Mouse (Mus musculus) thymus, adult 2 months (tissue): ENCODE data around the gene Itpr1.

Source experiments
- CTCF ChIP-seq: fragments of 200-500 bp; IDR thresholded peaks from 2 replicates; pipeline ENCODE4 v1.5.1; 2012; ENCODE audit warnings: mild to moderate bottlenecking, control low read depth, low read length, moderate library complexity, borderline replicate concordance; ENCODE audit not compliant: control insufficient read depth, poor library complexity, insufficient read depth; ENCODE audit errors: extremely low read depth
- POLR2A ChIP-seq: fragments of 200-500 bp; IDR thresholded peaks from 2 replicates; pipeline ENCODE4 v1.6.1; 2012; ENCODE audit warnings: mild to moderate bottlenecking, low read length, control low read depth, moderate library complexity; ENCODE audit not compliant: control insufficient read depth, poor library complexity, insufficient read depth; ENCODE audit errors: extremely low read depth

DNA sequence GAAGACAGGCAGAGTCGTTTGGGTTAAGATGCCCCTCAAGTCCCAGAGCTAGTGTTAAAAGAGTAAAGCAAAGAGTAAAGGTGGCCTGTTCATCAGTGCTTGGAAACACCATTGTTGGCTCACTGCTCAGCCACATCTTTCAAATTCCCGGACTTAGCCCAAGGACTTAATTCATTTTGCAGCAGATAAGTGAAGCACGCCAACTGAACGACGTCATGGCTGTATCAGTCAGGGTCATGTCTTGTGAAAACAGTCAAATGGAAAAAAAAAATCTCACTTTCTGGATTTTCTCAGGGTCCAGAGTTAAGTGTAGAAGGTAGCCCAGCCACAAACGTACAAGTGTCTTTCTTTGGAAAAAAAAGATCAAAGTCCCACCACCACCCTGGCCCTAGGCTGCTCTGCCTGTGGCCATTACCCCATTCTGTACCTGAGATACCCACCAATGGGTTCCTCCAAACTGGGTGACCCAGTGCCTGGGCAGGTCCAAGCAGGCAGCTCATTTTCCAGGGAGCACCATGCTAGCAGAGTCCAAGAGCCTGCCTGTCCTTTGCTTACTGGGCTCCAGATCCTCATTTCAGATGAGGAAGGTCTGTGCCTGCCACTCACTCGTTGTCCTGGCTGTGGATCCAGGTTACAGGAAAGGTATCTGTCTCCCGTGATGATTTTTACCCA, 251.5 kb downstream of the Itpr1 start:
- TF ChIP-seq CTCF = no peak
- TF ChIP-seq POLR2A = no peak
